Mouse (Mus musculus): Measurements from ENCODE around the gene Gm7579. TPM values are rescaled to one million over a fixed set of nuclear protein-coding genes. Genes with fewer than 3 reads are reported as not detected.
"Not testable (repeated sequence)": the region's sequence is repeated elsewhere in the genome, so short reads cannot be mapped to it uniquely, and the experiment has no call there.

The Gm7579 gene
- polyA plus RNA-seq, 1 experiment from 2014 or later: not detected

DNA sequence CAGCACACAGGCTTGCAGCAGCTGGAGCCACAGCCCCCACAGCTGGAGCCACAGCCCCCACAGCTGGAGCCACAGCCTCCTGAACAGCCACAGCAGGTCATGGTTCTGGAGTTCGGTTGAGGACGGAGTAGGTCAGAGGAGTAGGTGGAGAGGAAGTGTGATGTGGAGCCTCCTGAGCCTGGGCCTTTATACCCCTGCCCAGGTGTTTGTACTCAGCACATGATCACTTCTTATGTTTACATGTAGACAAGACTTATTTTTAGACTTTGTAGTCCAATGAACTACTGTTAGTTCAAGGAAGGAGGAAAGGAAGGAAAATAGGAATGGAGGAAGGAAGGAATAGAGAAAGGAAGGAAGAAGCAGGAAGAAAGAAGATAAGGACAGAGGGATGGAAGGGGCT is 29.3 kb downstream of the Gm7579 start, which contains the start of gene Gm40460:
Gm40460 (minus strand) TSS at position 101 of the 400 bp plus-strand sequence.
- Histone ChIP-seq H3K4me1 (ENCODE audit: control insufficient read depth in 2 of 2, insufficient read depth in 2 of 2, low read length in 2 of 2) (no peaks in the 10 kb centered on the region), H3K9me3 (ENCODE audit: control insufficient read depth, low read length) (peaks cover 4% of the 10 kb centered on the region), H3K36me3 (ENCODE audit: control insufficient read depth, insufficient read depth, low read length) (no peaks in the 10 kb centered on the region), H3K27me3 (ENCODE audit: control insufficient read depth, insufficient read depth, low read length) (no peaks in the 10 kb centered on the region), H3K4me2 (ENCODE audit: low read length) (no peak within 1 kb of the TSS), H3K9ac (ENCODE audit: low read length) (no peak within 1 kb of the TSS), H3K4me3 (ENCODE audit: control insufficient read depth in 1 of 2, insufficient read depth in 1 of 2, low read depth in 1 of 2, low read length in 2 of 2) (no peak within 1 kb of the TSS), H3K27ac (replicated peaks in 1 of 2; ENCODE audit: control insufficient read depth in 1 of 2, insufficient read depth in 1 of 2, low read depth in 2 of 2, low read length in 2 of 2) (no peak within 1 kb of the TSS)
- WGBS: 29% methylated on average over 2 of the region's 2 CpGs
- no peak for ATAC-seq (ENCODE audit: insufficient number of reproducible peaks, insufficient read depth, low FRiP score, low read depth)

DNA sequence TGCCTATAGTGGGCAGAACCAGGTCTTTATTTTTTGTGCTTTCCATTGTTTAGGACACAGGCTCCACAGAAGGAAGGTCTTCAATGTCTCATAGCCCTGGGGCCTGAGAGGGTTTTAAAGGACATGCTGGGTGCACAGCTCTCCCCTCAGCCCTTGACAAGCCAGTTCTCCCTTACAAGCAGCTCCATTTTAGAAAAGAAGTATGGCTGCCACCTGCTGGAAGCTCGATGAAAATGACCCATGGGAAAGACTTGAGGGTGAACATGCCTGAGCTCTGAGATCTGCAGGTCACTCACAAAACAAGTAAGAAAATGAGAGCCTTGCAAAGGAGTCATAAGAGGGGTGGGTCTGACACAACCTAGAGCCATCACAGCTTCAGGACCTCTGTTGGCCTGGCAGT is 38.2 kb downstream of the Gm7579 start:
- H3K9me3 ChIP-seq (ENCODE audit: control insufficient read depth, low read length): no peaks in the 10 kb centered on the region
- H3K4me2 ChIP-seq (ENCODE audit: low read length): no peak overlapping the region
- H3K36me3 ChIP-seq (ENCODE audit: control insufficient read depth, insufficient read depth, low read length): no peaks in the 10 kb centered on the region
- H3K9ac ChIP-seq (ENCODE audit: low read length): no peak overlapping the region
- H3K4me3 ChIP-seq (ENCODE audit: control insufficient read depth in 1 of 2, insufficient read depth in 1 of 2, low read depth in 1 of 2, low read length in 2 of 2): no peak overlapping the region
- ATAC-seq (ENCODE audit: insufficient number of reproducible peaks, insufficient read depth, low FRiP score, low read depth): no peak
- 0% methylated on average over 1 of the region's 1 CpGs for WGBS
- H3K27ac ChIP-seq (replicated peaks in 1 of 2; ENCODE audit: control insufficient read depth in 1 of 2, insufficient read depth in 1 of 2, low read depth in 2 of 2, low read length in 2 of 2): no peak overlapping the region
- H3K4me1 ChIP-seq (ENCODE audit: control insufficient read depth in 2 of 2, insufficient read depth in 2 of 2, low read length in 2 of 2): no peaks in the 10 kb centered on the region
- H3K27me3 ChIP-seq (ENCODE audit: control insufficient read depth, insufficient read depth, low read length): no peaks in the 10 kb centered on the region

DNA sequence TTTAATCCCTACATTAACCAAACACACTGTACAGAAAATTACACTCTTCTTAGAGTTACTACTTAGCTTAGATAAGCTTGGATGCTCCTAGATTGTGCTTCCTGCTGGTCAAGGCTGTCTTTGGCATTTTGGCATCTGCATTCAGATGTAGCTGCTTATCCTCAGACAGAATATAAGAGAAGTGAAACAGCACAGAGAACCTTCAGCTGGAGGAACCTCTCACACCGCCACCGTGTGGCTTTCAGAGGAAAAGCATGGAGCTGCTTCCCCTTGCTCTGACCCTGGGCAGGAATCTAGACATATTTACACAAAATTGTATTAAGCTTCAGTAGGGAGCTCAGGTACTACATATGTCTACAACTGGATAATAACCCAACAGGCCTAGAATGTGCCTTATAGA is 43.9 kb downstream of the Gm7579 start:
- WGBS: 0% methylated on average over 2 of the region's 2 CpGs
- Histone ChIP-seq H3K4me2 (ENCODE audit: low read length) (no peak overlapping the region), H3K9me3 (ENCODE audit: control insufficient read depth, low read length) (no peaks in the 10 kb centered on the region), H3K27ac (replicated peaks in 1 of 2; ENCODE audit: control insufficient read depth in 1 of 2, insufficient read depth in 1 of 2, low read depth in 2 of 2, low read length in 2 of 2) (no peak overlapping the region), H3K4me1 (ENCODE audit: control insufficient read depth in 2 of 2, insufficient read depth in 2 of 2, low read length in 2 of 2) (no peaks in the 10 kb centered on the region), H3K36me3 (ENCODE audit: control insufficient read depth, insufficient read depth, low read length) (no peaks in the 10 kb centered on the region), H3K9ac (ENCODE audit: low read length) (no peak overlapping the region), H3K27me3 (ENCODE audit: control insufficient read depth, insufficient read depth, low read length) (no peaks in the 10 kb centered on the region), H3K4me3 (ENCODE audit: control insufficient read depth in 1 of 2, insufficient read depth in 1 of 2, low read depth in 1 of 2, low read length in 2 of 2) (no peak overlapping the region)
- no peak for ATAC-seq (ENCODE audit: insufficient number of reproducible peaks, insufficient read depth, low FRiP score, low read depth)

DNA sequence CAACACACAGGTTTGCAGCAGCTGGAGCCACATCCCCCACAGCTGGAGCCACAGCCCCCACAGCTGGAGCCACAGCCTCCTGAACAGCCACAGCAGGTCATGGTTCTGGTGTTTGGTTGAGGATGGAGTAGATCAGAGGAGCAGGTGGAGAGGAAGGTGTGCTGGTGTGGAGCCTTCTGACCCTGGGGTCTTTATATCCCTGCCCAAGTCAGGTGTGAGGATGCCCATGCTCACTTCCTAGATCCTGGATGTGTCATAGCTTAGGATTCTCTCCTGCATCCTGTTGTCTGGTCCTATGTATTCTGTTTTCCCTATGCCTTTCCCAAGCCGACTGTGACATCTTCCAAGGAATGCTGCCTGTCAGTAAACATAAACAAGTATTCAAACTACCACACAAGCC is 46.6 kb downstream of the Gm7579 start, which contains the start of gene Gm2431:
Gm2431 (minus strand) TSS at position 101 of the 400 bp plus-strand sequence.
- not testable (repeated sequence) for H3K27me3 ChIP-seq (ENCODE audit: control insufficient read depth, insufficient read depth, low read length); ATAC-seq (ENCODE audit: insufficient number of reproducible peaks, insufficient read depth, low FRiP score, low read depth); H3K4me1 ChIP-seq (ENCODE audit: control insufficient read depth in 2 of 2, insufficient read depth in 2 of 2, low read length in 2 of 2); H3K4me3 ChIP-seq (ENCODE audit: control insufficient read depth in 1 of 2, insufficient read depth in 1 of 2, low read depth in 1 of 2, low read length in 2 of 2); H3K36me3 ChIP-seq (ENCODE audit: control insufficient read depth, insufficient read depth, low read length); H3K9ac ChIP-seq (ENCODE audit: low read length); H3K4me2 ChIP-seq (ENCODE audit: low read length); H3K27ac ChIP-seq (replicated peaks in 1 of 2; ENCODE audit: control insufficient read depth in 1 of 2, insufficient read depth in 1 of 2, low read depth in 2 of 2, low read length in 2 of 2); H3K9me3 ChIP-seq (ENCODE audit: control insufficient read depth, low read length)
- 38% methylated on average over 1 of the region's 1 CpGs for WGBS

Other genes with a start within 250 kb of the Gm7579 start
- 46.8 and 48.9 TPM in 2 replicates for gene Mob2, start 150.8 kb upstream of the Gm7579 start, polyA plus RNA-seq (2014; fragmentation: Nextera tagmentation; extraction: Ambion mirVana)
- 13.3 and 16.7 TPM in 2 replicates for gene Dusp8, start 116.0 kb upstream of the Gm7579 start, polyA plus RNA-seq (2014; fragmentation: Nextera tagmentation; extraction: Ambion mirVana)
- gene Gm45618, start 91.1 kb upstream of the Gm7579 start, polyA plus RNA-seq (2014; fragmentation: Nextera tagmentation; extraction: Ambion mirVana): not detected in 2 replicates
- gene Gm39115, start 75.8 kb upstream of the Gm7579 start, polyA plus RNA-seq (2014; fragmentation: Nextera tagmentation; extraction: Ambion mirVana): not detected in 2 replicates
- not detected in 2 replicates for gene Gm45337, start 67.3 kb upstream of the Gm7579 start, polyA plus RNA-seq (2014; fragmentation: Nextera tagmentation; extraction: Ambion mirVana)
- not detected in 2 replicates for gene Gm29735, start 54.7 kb upstream of the Gm7579 start, polyA plus RNA-seq (2014; fragmentation: Nextera tagmentation; extraction: Ambion mirVana)
- not detected in 2 replicates for gene Gm4553, start 46.1 kb upstream of the Gm7579 start, polyA plus RNA-seq (2014; fragmentation: Nextera tagmentation; extraction: Ambion mirVana)
- gene Krtap5-2, start 35.9 kb upstream of the Gm7579 start, polyA plus RNA-seq (2014; fragmentation: Nextera tagmentation; extraction: Ambion mirVana): not detected in 2 replicates
- not detected in 2 replicates for gene Gm10153, start 21.5 kb upstream of the Gm7579 start, polyA plus RNA-seq (2014; fragmentation: Nextera tagmentation; extraction: Ambion mirVana)
- gene Krtap5-3, start 10.5 kb upstream of the Gm7579 start, polyA plus RNA-seq (2014; fragmentation: Nextera tagmentation; extraction: Ambion mirVana): not detected in 2 replicates
- not detected in 2 replicates for gene Krtap5-5, start 18.1 kb downstream of the Gm7579 start, polyA plus RNA-seq (2014; fragmentation: Nextera tagmentation; extraction: Ambion mirVana)
- not detected in 2 replicates for gene Gm40460, start 29.2 kb downstream of the Gm7579 start, polyA plus RNA-seq (2014; fragmentation: Nextera tagmentation; extraction: Ambion mirVana)
- not detected in 2 replicates for gene Gm2431, start 46.5 kb downstream of the Gm7579 start, polyA plus RNA-seq (2014; fragmentation: Nextera tagmentation; extraction: Ambion mirVana)
- gene Gm4559, start 62.5 kb downstream of the Gm7579 start, polyA plus RNA-seq (2014; fragmentation: Nextera tagmentation; extraction: Ambion mirVana): not detected in 2 replicates
- gene Krtap5-1, start 85.3 kb downstream of the Gm7579 start, polyA plus RNA-seq (2014; fragmentation: Nextera tagmentation; extraction: Ambion mirVana): not detected in 2 replicates
- gene Krtap5-4, start 91.7 kb downstream of the Gm7579 start, polyA plus RNA-seq (2014; fragmentation: Nextera tagmentation; extraction: Ambion mirVana): 0.19 TPM in 1 of 2 replicates, not detected in the other
- 4.2 and 7.5 TPM in 2 replicates for gene Ifitm10, start 161.9 kb downstream of the Gm7579 start, polyA plus RNA-seq (2014; fragmentation: Nextera tagmentation; extraction: Ambion mirVana)
- gene Gm49369, start 170.8 kb downstream of the Gm7579 start, polyA plus RNA-seq (2014; fragmentation: Nextera tagmentation; extraction: Ambion mirVana): not detected in 2 replicates
- 516 and 537 TPM in 2 replicates for gene Ctsd, start 176.2 kb downstream of the Gm7579 start, polyA plus RNA-seq (2014; fragmentation: Nextera tagmentation; extraction: Ambion mirVana)
- not detected in 2 replicates for gene Syt8, start 223.0 kb downstream of the Gm7579 start, polyA plus RNA-seq (2014; fragmentation: Nextera tagmentation; extraction: Ambion mirVana)
- gene Tnni2, start 229.9 kb downstream of the Gm7579 start, polyA plus RNA-seq (2014; fragmentation: Nextera tagmentation; extraction: Ambion mirVana): 24.1 and 31.7 TPM in 2 replicates
- gene Lsp1, start 248.9 kb downstream of the Gm7579 start, polyA plus RNA-seq (2014; fragmentation: Nextera tagmentation; extraction: Ambion mirVana): 48.6 and 49.3 TPM in 2 replicates

All from heart, embryonic 14.5 days (tissue).